Mouse (Mus musculus) ES-E14 (cell line): ENCODE data around the gene Msh2. TPM values are rescaled to one million over a fixed set of nuclear protein-coding genes. Genes with fewer than 3 reads are reported as not detected.
A peak's percentile ranks its signal among the peaks of the same experiment; 100 is the strongest.

Source experiments
- DNase-seq: peaks from one replicate; pipeline ENCODE4 v3.0.0-alpha.2; 2013; ENCODE audit warnings: low read depth, low spot score
- H3K27ac ChIP-seq: 2 replicates; pipeline ENCODE4 v1.5.1; 2012; ENCODE audit warnings: low read depth, mild to moderate bottlenecking, low read length, moderate library complexity, mixed read lengths; ENCODE audit not compliant: poor library complexity, insufficient read depth, severe bottlenecking
- H3K36me3 ChIP-seq: 2 replicates; pipeline ENCODE4 v1.6.1; 2012; ENCODE audit warnings: mild to moderate bottlenecking, low read length, moderate library complexity, mixed read lengths; ENCODE audit not compliant: control insufficient read depth, poor library complexity, insufficient read depth, severe bottlenecking
- H3K4me1 ChIP-seq, 2 experiments: fragments of 150-350 bp in 1 of 2; sonication (generic) in 1 of 2; 2 replicates each; pipeline ENCODE4 v1.6.1; 2012; ENCODE audit warnings: low read length in 2 of 2, mild to moderate bottlenecking in 1 of 2, mixed read lengths in 1 of 2; ENCODE audit not compliant: control insufficient read depth in 2 of 2, insufficient read depth in 2 of 2, poor library complexity in 1 of 2
- H3K4me3 ChIP-seq, 2 experiments: fragments of 150-350 bp in 1 of 2; sonication (generic) in 1 of 2; 2 replicates each; pipeline ENCODE4 v1.5.1; 2012; ENCODE audit warnings: low read length in 2 of 2, low read depth in 1 of 2, mild to moderate bottlenecking in 1 of 2, mixed read lengths in 1 of 2; ENCODE audit not compliant: insufficient read depth in 1 of 2, poor library complexity in 1 of 2, severe bottlenecking in 1 of 2
- H3K9ac ChIP-seq: 2 replicates; pipeline ENCODE4 v1.6.1; 2012; ENCODE audit warnings: low read depth, mild to moderate bottlenecking, low read length, mixed read lengths; ENCODE audit not compliant: poor library complexity, insufficient read depth, severe bottlenecking
- H3K9me3 ChIP-seq: fragments of 150-350 bp; sonication (generic); 2 replicates; pipeline ENCODE4 v1.6.1; 2012; ENCODE audit warnings: low read depth, mild to moderate bottlenecking, low read length; ENCODE audit not compliant: control insufficient read depth, insufficient read depth
- CHD2 ChIP-seq: IDR thresholded peaks from 2 replicates; pipeline ENCODE4 v1.6.1; 2014; ENCODE audit warnings: mild to moderate bottlenecking, low read depth, low read length, inconsistent platforms
- HCFC1 ChIP-seq: IDR thresholded peaks from 2 replicates; pipeline ENCODE4 v1.6.1; 2012; ENCODE audit warnings: low read length, inconsistent platforms, borderline replicate concordance; ENCODE audit not compliant: insufficient read depth
- MAFK ChIP-seq: IDR thresholded peaks from 2 replicates; pipeline ENCODE4 v1.6.1; 2014; ENCODE audit warnings: mild to moderate bottlenecking, low read depth, low read length, inconsistent platforms; ENCODE audit not compliant: insufficient read depth
- ZC3H11A ChIP-seq: IDR thresholded peaks from 2 replicates; pipeline ENCODE4 v1.6.1; 2012; ENCODE audit warnings: low read depth, mild to moderate bottlenecking, inconsistent platforms, low read length, borderline replicate concordance
- ZNF384 ChIP-seq: IDR thresholded peaks from 2 replicates; pipeline ENCODE4 v1.6.1; 2012; ENCODE audit warnings: low read depth, low read length, inconsistent platforms
- in situ Hi-C, 2 experiments: fragments of 600-800 bp; cut with MboI; formaldehyde crosslinking; loops; one replicate each; pipeline ENCODE4 v1.15.1; 2025; ENCODE audit warnings: low sequenced_read_pairs in 2 of 2, inconsistent platforms in 1 of 2; ENCODE audit not compliant: unreplicated experiment in 2 of 2
- total RNA-seq: library from RNA; depleted of rRNA; stranded (reverse); fragments of 300-350 nt; gene quantifications from 2 replicates; pipeline ENCODE4 v1.2.3, GENCODE M21; 2012

Gene Msh2
- total RNA-seq, 1 experiment = 120 TPM

DNA sequence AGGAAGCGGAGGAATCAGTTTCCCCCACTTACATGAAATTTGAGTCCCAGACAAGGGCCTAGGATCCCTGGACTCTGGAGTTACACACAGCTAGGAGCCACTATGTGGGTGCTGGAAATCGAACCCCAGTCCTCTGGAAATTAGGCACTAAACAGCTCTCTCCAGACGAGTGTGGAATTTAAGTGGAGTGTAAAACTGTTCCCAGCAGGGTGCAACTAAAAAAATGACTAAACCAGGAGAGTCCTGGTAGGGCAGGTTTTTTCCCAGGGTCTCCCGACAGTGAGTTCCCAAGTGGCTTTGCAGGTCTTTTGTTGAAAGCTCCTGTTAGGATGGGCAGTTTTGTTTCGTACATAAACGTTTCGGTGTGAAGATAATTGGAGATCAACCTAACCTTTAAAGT, 52.6 kb downstream of the Msh2 start:
- H3K36me3 ChIP-seq = peaks cover 42% of the 10 kb centered on the region
- H3K4me3 ChIP-seq = no peak overlapping the region
- no peaks in the 10 kb centered on the region for H3K9me3 ChIP-seq
- no peak for DNase-seq
- no peaks in the 10 kb centered on the region for H3K4me1 ChIP-seq
- TF ChIP-seq ZC3H11A (no peak), CHD2 (no peak), HCFC1 (no peak), ZNF384 (peak; percentile 57), MAFK (no peak)
- no peak overlapping the region for H3K9ac ChIP-seq
- in situ Hi-C loops = no loop called here
- H3K27ac ChIP-seq = no peak overlapping the region

DNA sequence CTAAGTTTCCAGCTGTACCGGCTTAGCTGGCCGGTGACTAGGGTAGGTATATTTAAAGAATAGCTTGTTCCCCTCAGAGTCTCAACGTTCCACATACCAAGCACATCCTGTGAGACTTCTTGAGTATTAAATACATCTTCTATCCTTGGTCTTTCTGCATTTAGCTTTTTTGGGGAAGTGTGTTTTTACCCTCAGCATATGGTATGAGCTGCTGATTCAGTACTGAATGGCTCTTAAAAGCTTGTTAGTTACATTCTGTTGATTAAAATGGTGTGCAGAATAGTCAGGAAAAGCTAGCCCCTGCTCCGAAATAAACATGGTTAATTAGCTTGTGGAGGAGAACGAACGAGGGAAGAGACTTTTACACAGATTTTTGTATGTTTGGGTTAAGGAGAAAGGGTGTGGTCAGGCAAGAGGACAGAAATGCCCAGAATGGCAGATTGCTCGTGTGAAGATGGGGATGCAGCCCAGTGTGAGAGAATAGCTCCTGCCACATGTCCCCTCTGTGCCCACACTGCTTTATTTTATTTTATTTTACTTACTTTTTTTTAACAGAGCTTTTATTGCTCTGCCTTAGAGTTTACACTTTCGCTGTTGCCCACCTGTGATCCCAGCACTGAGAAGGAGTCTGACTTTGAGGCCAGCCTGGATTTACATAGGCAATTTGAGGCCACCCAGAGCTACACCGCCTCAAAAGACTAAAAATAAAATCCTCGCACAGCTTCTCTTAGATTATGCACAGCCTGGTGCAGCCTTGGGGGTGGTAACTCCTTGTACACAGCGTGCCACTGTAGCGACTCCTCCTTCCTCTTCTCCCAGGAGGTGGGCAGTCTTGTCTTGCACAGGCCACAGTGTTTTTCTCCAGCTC, 54.6 kb downstream of the Msh2 start:
- no peak overlapping the region for H3K4me3 ChIP-seq
- DNase-seq = no peak
- no peak overlapping the region for H3K27ac ChIP-seq
- in situ Hi-C loops = no loop called here
- no peaks in the 10 kb centered on the region for H3K9me3 ChIP-seq
- peaks cover 30% of the 10 kb centered on the region for H3K36me3 ChIP-seq
- no peak overlapping the region for H3K9ac ChIP-seq
- no peaks in the 10 kb centered on the region for H3K4me1 ChIP-seq
- TF ChIP-seq HCFC1 (no peak), CHD2 (no peak), ZC3H11A (no peak), MAFK (no peak), ZNF384 (no peak)

GRCm38 (mm10) chr17:87731962-87732361, 59.8 kb downstream of the Msh2 start:
- no peak overlapping the region for H3K27ac ChIP-seq
- H3K9me3 ChIP-seq = no peaks in the 10 kb centered on the region
- in situ Hi-C loops = no loop called here
- no peaks in the 10 kb centered on the region for H3K4me1 ChIP-seq
- TF ChIP-seq MAFK (no peak), ZNF384 (no peak), CHD2 (no peak), ZC3H11A (no peak), HCFC1 (no peak)
- no peak overlapping the region for H3K4me3 ChIP-seq
- 0 out of 2 replicates have a peak, but pooled peaks cover 2% of the 10 kb centered on the region for H3K36me3 ChIP-seq
- H3K9ac ChIP-seq = no peak overlapping the region
- no peak for DNase-seq

DNA sequence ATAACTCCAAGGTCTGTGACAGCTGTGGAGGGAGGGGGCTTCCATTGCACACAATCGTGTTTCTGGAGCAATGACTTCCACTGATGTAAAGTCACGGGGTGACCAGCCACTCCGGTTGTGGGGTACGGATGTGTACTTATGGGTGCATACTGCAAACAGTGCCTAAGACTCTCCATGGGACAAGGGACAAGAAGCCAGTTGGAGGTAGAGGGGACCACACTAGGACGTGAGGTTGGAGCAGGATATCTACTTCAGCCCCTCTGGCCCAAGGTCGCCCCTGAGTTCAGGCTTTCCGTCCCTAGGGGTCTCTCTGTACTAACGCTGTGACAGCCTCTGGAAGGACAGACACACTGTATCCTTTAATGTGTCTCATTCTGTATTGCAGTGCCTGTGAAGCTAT, 62.3 kb downstream of the Msh2 start:
- H3K36me3 ChIP-seq = no peaks in the 10 kb centered on the region
- H3K9ac ChIP-seq = no peak overlapping the region
- in situ Hi-C loops = no loop called here
- H3K4me1 ChIP-seq = no peaks in the 10 kb centered on the region
- no peak for DNase-seq
- H3K4me3 ChIP-seq = no peak overlapping the region
- no peak overlapping the region for H3K27ac ChIP-seq
- H3K9me3 ChIP-seq = no peaks in the 10 kb centered on the region
- TF ChIP-seq ZC3H11A = no peak
- no peak for TF ChIP-seq HCFC1

DNA sequence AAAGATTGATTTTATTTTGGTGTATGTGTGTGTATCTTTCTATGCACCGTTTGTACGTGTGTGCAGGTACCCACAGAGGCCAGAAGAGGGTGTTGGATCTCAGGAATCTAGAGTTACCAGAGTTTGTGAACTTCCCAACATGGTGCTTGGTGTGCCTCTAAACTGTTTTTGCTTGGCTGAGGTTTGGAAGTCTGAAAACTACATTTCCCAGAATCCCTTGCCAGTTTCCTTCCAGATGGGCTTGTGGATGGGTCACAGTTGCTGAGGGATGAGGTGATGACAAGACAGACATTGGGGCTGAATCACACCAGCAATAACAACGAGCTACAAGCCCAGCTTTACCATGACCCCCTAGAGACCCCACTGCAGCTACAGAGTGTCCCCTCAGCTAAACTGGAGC, 65.0 kb downstream of the Msh2 start:
- Histone ChIP-seq H3K27ac (no peak overlapping the region), H3K4me1 (no peaks in the 10 kb centered on the region), H3K9ac (no peak overlapping the region), H3K4me3 (no peak overlapping the region), H3K36me3 (no peaks in the 10 kb centered on the region), H3K9me3 (no peaks in the 10 kb centered on the region)
- DNase-seq = no peak
- in situ Hi-C loops = no loop called here
- no peak for TF ChIP-seq ZNF384
- TF ChIP-seq HCFC1 = peak; percentile 87
